ENCODE assay signal across 9 mouse cellular contexts in genomic region chr11:97422507-97422906, GRCm38 (mm10). TPM values are rescaled to one million over a fixed set of nuclear protein-coding genes. Genes with fewer than 3 reads are reported as not detected.
DNase-seq lines count a peak whose midpoint lies in the region; ATAC-seq and TF ChIP-seq lines count a peak whose summit lies in the region.
"Had no signal": no experiment of that assay in that cellular context is flagged by ENCODE, and none has a peak within 500 bp of the region (broad histone marks: within the 10 kb centered on the region; RNA-seq: fewer than 3 reads in every experiment).

No protein-coding gene starts in this region.

- H3K9ac ChIP-seq in hindbrain, embryonic 12.5 days: 0 out of 2 replicates have a peak overlapping the region, but pooled peaks have one; percentile 13
- no peak overlapping the region for H3K9ac ChIP-seq in hindbrain, embryonic 14.5 days
- H3K9ac ChIP-seq in stomach, postnatal 0 days (ENCODE audit: low read length): 0 out of 2 replicates have a peak overlapping the region, but pooled peaks have one; percentile 23

- H3K27ac ChIP-seq in hindbrain, embryonic 12.5 days: peak overlapping the region; percentile 44; the same call in 1 of the 2 replicates
- H3K27ac ChIP-seq in hindbrain, embryonic 14.5 days: no peak overlapping the region
- no peak overlapping the region for H3K27ac ChIP-seq in stomach, postnatal 0 days (replicated peaks)

- DNase-seq in hindbrain, embryonic 14.5 days (ENCODE audit: low spot score): no peak
- DNase-seq in testis, postnatal 10 days (ENCODE audit: low spot score): peak; percentile 37
- DNase-seq in testis, postnatal 14 days (ENCODE audit: low spot score): no peak
- DNase-seq in layer of hippocampus, postnatal 14 days (ENCODE audit: low spot score in 2 of 2): peak; percentile 40 to 79
- DNase-seq in stomach, postnatal 0 days (ENCODE audit: low spot score): no peak
- no peak for DNase-seq in B cell, adult 2 months
- DNase-seq in cerebellum, adult 9-10 months: no peak
- DNase-seq: adrenal gland, adult 2 months had no signal

- no peak for ATAC-seq in hindbrain, embryonic 12.5 days (ENCODE audit: low FRiP score)
- ATAC-seq in hindbrain, embryonic 14.5 days (ENCODE audit: low FRiP score): no peak; the same call in 1 of the 2 replicates
- peak; percentile 14; the same call in 1 of the 2 replicates for ATAC-seq in stomach, postnatal 0 days (ENCODE audit: low FRiP score, low TSS enrichment)

- H3K36me3 ChIP-seq in hindbrain, embryonic 12.5 days: no peaks in the 10 kb centered on the region
- no peaks in the 10 kb centered on the region for H3K36me3 ChIP-seq in hindbrain, embryonic 14.5 days (replicated peaks; ENCODE audit: control insufficient read depth, insufficient read depth)
- no peaks in the 10 kb centered on the region for H3K36me3 ChIP-seq in stomach, postnatal 0 days (ENCODE audit: control insufficient read depth, insufficient read depth, low read length)

- H3K4me2 ChIP-seq in hindbrain, embryonic 12.5 days (replicated peaks): no peak overlapping the region
- no peak overlapping the region for H3K4me2 ChIP-seq in hindbrain, embryonic 14.5 days (replicated peaks)
- no peak overlapping the region for H3K4me2 ChIP-seq in stomach, postnatal 0 days (replicated peaks; ENCODE audit: low read depth)

- no peak for TF ChIP-seq EP300 in stomach, postnatal 0 days (optimal IDR thresholded peaks at IDR 0.05)

- no peak overlapping the region for H3K4me3 ChIP-seq in hindbrain, embryonic 12.5 days
- H3K4me3 ChIP-seq in hindbrain, embryonic 14.5 days (replicated peaks; ENCODE audit: low read length): no peak overlapping the region
- H3K4me3 ChIP-seq in stomach, postnatal 0 days (ENCODE audit: low read depth, low read length): no peak overlapping the region

- no peak for TF ChIP-seq CTCF in stomach, postnatal 0 days (IDR thresholded peaks at IDR 0.05; ENCODE audit: low read depth)

- 37% methylated on average over 4 of the region's 4 CpGs for WGBS in hindbrain, embryonic 12.5 days
- WGBS in hindbrain, embryonic 14.5 days: 45% methylated on average over 4 of the region's 4 CpGs
- 65% methylated on average over 4 of the region's 4 CpGs for WGBS in stomach, postnatal 0 days

- peaks cover 30% of the 10 kb centered on the region for H3K4me1 ChIP-seq in hindbrain, embryonic 12.5 days
- peaks cover 1% of the 10 kb centered on the region for H3K4me1 ChIP-seq in hindbrain, embryonic 14.5 days (replicated peaks; ENCODE audit: control insufficient read depth, insufficient read depth, low read length)
- H3K4me1 ChIP-seq in stomach, postnatal 0 days (replicated peaks; ENCODE audit: control insufficient read depth, insufficient read depth): no peaks in the 10 kb centered on the region

- no peaks in the 10 kb centered on the region for H3K9me3 ChIP-seq in hindbrain, embryonic 12.5 days (replicated peaks)
- H3K9me3 ChIP-seq in hindbrain, embryonic 14.5 days (ENCODE audit: control insufficient read depth, low read length): no peaks in the 10 kb centered on the region
- no peaks in the 10 kb centered on the region for H3K9me3 ChIP-seq in stomach, postnatal 0 days (ENCODE audit: control insufficient read depth, low read length)

- no peaks in the 10 kb centered on the region for H3K27me3 ChIP-seq in hindbrain, embryonic 12.5 days
- no peaks in the 10 kb centered on the region for H3K27me3 ChIP-seq in hindbrain, embryonic 14.5 days (ENCODE audit: control insufficient read depth, insufficient read depth, low read length)
- H3K27me3 ChIP-seq in stomach, postnatal 0 days (ENCODE audit: control insufficient read depth, insufficient read depth, low read length): no peaks in the 10 kb centered on the region

RNA-seq across cellular contexts. Expression of gene Arhgap23, which starts 7.2 kb away (rescaled TPM):
- polyA plus RNA-seq in hindbrain, embryonic 12.5 days (2016; fragmentation: Nextera tagmentation; extraction: Ambion mirVana): 9.3 and 10.0 TPM in 2 replicates
- 8.5 and 10.0 TPM in 2 replicates for polyA plus RNA-seq in hindbrain, embryonic 14.5 days (2014; fragmentation: Nextera tagmentation; extraction: Ambion mirVana)
- 10 to 100 TPM; 66.7 to 70.0 TPM for total RNA-seq in layer of hippocampus, postnatal 14 days (2021)
- 4.3 and 4.6 TPM in 2 replicates for polyA plus RNA-seq in stomach, postnatal 0 days (2015; fragmentation: Nextera tagmentation; extraction: Ambion mirVana)

Comparison
In these comparisons a context has a peak if more than half of its experiments do, and no peak if none do; other contexts are left out.
1. DNase-seq: peak in testis, postnatal 10 days (single experiment) and layer of hippocampus, postnatal 14 days (2 of 2); none in hindbrain, embryonic 14.5 days (single experiment), testis, postnatal 14 days (single experiment), stomach, postnatal 0 days (single experiment), B cell, adult 2 months (0 of 2) and cerebellum, adult 9-10 months (single experiment).